Mouse (Mus musculus): ENCODE measurements around the gene Pmm1. TPM values are rescaled to one million over a fixed set of nuclear protein-coding genes. Genes with fewer than 3 reads are reported as not detected.

Gene Pmm1
- total and polyA plus RNA-seq, 3 experiments, result 22.0 to 27.7 (median 26.7) TPM

DNA sequence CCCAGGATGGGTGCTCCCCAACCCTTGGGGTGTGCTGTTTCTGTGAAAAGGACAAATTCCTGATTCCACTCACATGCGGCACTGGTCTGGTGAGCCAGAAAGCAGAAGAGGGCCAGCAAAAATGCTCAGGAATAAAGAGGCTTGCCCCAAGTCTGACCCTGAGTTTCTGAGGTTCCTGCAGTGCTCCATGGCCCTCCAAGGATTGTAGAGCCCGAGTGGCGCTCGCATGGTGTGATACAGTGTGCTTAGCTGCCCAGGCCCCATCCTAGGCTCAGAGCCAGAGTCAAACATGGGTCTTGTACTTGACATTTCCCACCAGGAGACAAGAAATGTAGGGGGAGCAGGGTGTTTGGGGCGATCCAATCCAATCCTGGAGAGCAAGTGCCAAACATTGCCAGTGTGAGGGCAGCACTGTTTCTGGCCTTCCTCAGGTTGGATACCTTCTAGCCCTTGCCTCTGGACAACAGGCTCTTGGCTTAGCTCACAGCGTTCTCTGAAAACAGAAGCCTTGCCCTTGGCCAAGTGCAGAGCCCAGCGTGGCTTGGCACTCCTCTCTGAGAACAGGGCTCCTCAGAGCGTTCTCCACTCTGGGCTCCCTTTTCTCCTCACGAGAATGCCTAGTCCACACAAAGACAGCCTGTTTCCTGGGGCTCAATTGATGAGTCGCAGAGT lies 40.0 kb downstream of the Pmm1 start:
- peaks cover 5% of the 10 kb centered on the region for H3K4me1 ChIP-seq (ENCODE audit: control insufficient read depth, insufficient read depth, low read length)
- no peak overlapping the region for H3K27ac ChIP-seq
- no peaks in the 10 kb centered on the region for H3K36me3 ChIP-seq (ENCODE audit: control insufficient read depth, insufficient read depth, low read length)
- H3K4me3 ChIP-seq, result no peak overlapping the region
- H3K9ac ChIP-seq (ENCODE audit: low read depth, low read length), result no peak overlapping the region
- no peak for TF ChIP-seq EP300 (IDR thresholded peaks at IDR 0.05; ENCODE audit: insufficient read depth, low read depth, low read length)
- 73% methylated on average over 10 of the region's 10 CpGs for WGBS
- H3K79me2 ChIP-seq (replicated peaks; ENCODE audit: control insufficient read depth, insufficient read depth, low read length), result no peaks in the 10 kb centered on the region
- intact Hi-C loops (cut with DNase I), result loop anchor here (10.0 kb wide), 1 partner anchor 204 kb away; the partner anchor contains the start of gene Ccdc134
- no peaks in the 10 kb centered on the region for H3K27me3 ChIP-seq (ENCODE audit: control insufficient read depth, insufficient read depth, low read length)
- no peak for DNase-seq

DNA sequence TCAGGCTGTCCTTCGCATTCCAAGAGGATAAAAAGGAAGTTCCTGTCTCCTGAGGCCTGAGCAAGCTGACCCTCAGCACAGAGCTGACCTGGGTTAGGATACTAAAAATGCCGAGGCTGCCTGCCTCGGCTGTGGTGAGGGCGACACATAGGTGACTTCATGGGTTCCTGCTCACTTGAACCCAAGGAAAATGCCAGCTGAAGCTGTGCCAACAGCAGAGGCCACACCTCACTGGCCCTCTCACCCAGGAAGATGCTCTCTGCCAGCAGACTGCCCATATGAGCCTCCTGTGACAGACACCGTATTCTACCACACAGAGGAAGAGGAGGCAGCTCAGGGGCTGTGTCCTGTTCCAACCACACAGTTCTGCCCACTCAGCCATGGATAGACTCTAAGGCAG lies 41.7 kb downstream of the Pmm1 start:
- Histone ChIP-seq H3K27me3 (ENCODE audit: control insufficient read depth, insufficient read depth, low read length) (no peaks in the 10 kb centered on the region), H3K27ac (no peak overlapping the region), H3K36me3 (ENCODE audit: control insufficient read depth, insufficient read depth, low read length) (no peaks in the 10 kb centered on the region), H3K79me2 (replicated peaks; ENCODE audit: control insufficient read depth, insufficient read depth, low read length) (no peaks in the 10 kb centered on the region), H3K9ac (ENCODE audit: low read depth, low read length) (no peak overlapping the region), H3K4me1 (ENCODE audit: control insufficient read depth, insufficient read depth, low read length) (0 out of 2 replicates have a peak, but pooled peaks cover 1% of the 10 kb centered on the region), H3K4me3 (no peak overlapping the region)
- TF ChIP-seq EP300 (IDR thresholded peaks at IDR 0.05; ENCODE audit: insufficient read depth, low read depth, low read length) (no peak), CTCF (IDR thresholded peaks at IDR 0.05) (no peak), POLR2A (IDR thresholded peaks at IDR 0.05; ENCODE audit: insufficient read depth, low read depth, low read length) (no peak)
- 39% methylated on average over 5 of the region's 5 CpGs for WGBS
- DNase-seq, result no peak
- intact Hi-C loops (cut with DNase I), result no loop called here

DNA sequence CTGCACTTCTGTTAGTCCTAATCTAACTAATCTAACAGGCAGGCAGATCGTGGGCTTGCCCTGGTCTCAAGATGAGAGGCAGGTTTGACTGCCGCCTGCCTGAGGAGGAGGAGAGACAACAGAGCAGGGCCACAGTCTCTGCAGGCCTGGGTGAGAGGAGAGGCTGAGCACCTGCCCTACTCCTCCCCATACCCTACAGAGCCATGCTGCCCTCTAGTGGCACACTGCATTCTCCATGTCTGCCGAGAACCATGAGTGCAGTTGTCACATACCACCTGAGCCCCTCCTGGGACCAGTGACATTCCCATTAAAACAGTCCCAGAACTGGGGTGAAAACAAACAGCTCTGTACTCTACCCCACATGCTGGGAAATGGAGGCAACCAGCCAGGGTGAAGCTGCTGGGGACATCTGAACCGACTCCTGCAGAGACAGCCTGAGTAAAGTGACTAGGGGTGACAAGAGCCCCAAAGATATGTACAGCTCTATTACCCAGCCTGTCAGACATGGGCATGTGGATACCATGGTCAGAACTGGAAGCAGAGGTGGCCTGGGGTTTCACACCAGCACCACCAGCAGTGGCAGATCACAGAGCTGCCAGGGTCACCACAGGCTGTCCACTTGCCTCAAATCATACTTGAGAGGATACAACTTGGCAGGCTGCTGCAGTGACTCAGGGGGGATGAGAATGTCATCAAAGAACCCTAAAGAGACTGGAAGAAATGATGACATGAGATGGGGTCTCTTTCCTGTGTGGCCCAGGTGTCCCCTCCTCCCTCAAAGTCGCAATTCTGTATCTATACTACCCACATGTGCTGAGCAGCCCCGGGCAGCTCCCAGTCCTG lies 42.9 kb downstream of the Pmm1 start:
- WGBS, result 49% methylated on average over 6 of the region's 6 CpGs
- Histone ChIP-seq H3K9ac (ENCODE audit: low read depth, low read length) (no peak overlapping the region), H3K27ac (no peak overlapping the region), H3K36me3 (ENCODE audit: control insufficient read depth, insufficient read depth, low read length) (no peaks in the 10 kb centered on the region), H3K79me2 (replicated peaks; ENCODE audit: control insufficient read depth, insufficient read depth, low read length) (no peaks in the 10 kb centered on the region), H3K27me3 (ENCODE audit: control insufficient read depth, insufficient read depth, low read length) (no peaks in the 10 kb centered on the region), H3K4me1 (ENCODE audit: control insufficient read depth, insufficient read depth, low read length) (0 out of 2 replicates have a peak, but pooled peaks cover 1% of the 10 kb centered on the region), H3K4me3 (no peak overlapping the region)
- DNase-seq, result peak; percentile 69 to 81
- intact Hi-C loops (cut with DNase I), result loop anchor here (1.0 kb wide), 1 partner anchor 87 kb away; no protein-coding TSS in a partner anchor
- 0 out of 2 replicates have a peak, but pooled peaks have one; percentile 72 for TF ChIP-seq EP300 (IDR thresholded peaks at IDR 0.05; ENCODE audit: insufficient read depth, low read depth, low read length)
- 0 out of 2 replicates have a peak, but pooled peaks have one; percentile 4 for TF ChIP-seq POLR2A (IDR thresholded peaks at IDR 0.05; ENCODE audit: insufficient read depth, low read depth, low read length)
- TF ChIP-seq CTCF (IDR thresholded peaks at IDR 0.05), result peak; percentile 96

DNA sequence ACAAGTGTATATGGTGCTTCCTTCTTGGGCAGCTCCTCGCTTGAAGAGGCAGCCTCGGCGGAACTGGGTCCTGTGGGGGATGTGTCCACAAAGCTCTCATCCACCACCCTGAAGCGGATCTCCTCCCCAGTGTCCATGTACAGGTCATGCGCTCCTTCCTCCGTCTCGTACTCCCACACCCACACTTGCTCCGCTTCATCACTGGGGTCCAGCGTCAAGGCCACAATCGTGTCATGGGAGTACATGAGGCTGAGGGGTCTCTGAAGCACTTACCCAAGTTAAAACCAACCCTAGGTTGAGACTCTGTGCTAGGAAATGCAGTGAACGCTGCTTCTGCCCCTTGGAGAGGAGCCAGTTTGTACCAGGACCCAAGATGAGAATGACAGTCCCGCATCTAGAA lies 43.5 kb downstream of the Pmm1 start:
- no peaks in the 10 kb centered on the region for H3K79me2 ChIP-seq (replicated peaks; ENCODE audit: control insufficient read depth, insufficient read depth, low read length)
- no peak for DNase-seq
- H3K4me1 ChIP-seq (ENCODE audit: control insufficient read depth, insufficient read depth, low read length), result 0 out of 2 replicates have a peak, but pooled peaks cover 1% of the 10 kb centered on the region
- no peak overlapping the region for H3K27ac ChIP-seq
- TF ChIP-seq CTCF (IDR thresholded peaks at IDR 0.05), result no peak
- 0 out of 2 replicates have a peak, but pooled peaks have one; percentile 8 for TF ChIP-seq POLR2A (IDR thresholded peaks at IDR 0.05; ENCODE audit: insufficient read depth, low read depth, low read length)
- no peak overlapping the region for H3K9ac ChIP-seq (ENCODE audit: low read depth, low read length)
- intact Hi-C loops (cut with DNase I), result loop anchor here (1.0 kb wide), 1 partner anchor 86 kb away; no protein-coding TSS in a partner anchor
- no peak overlapping the region for H3K4me3 ChIP-seq
- H3K36me3 ChIP-seq (ENCODE audit: control insufficient read depth, insufficient read depth, low read length), result no peaks in the 10 kb centered on the region
- 83% methylated on average over 12 of the region's 12 CpGs for WGBS
- H3K27me3 ChIP-seq (ENCODE audit: control insufficient read depth, insufficient read depth, low read length), result no peaks in the 10 kb centered on the region

DNA sequence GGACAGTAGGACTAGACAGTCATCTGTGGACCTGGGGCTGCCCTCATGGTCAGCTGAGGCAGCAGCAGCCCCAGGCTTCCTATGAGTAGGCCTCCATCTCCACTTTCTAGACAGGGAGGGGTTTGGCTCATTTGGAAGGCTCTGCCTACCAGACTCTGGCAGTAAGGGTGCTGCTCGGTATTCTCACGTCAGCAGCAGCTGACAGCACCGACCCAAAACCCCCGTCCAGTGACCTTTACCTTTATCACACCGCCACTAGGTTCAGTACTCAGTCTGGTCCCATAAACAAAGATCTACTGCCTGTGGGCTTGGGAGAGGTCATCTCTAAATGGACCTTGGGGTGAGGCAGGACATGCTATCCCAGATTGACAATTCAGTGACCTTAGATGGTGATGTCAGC lies 45.1 kb downstream of the Pmm1 start:
- Histone ChIP-seq H3K79me2 (replicated peaks; ENCODE audit: control insufficient read depth, insufficient read depth, low read length) (no peaks in the 10 kb centered on the region), H3K36me3 (ENCODE audit: control insufficient read depth, insufficient read depth, low read length) (no peaks in the 10 kb centered on the region), H3K27me3 (ENCODE audit: control insufficient read depth, insufficient read depth, low read length) (no peaks in the 10 kb centered on the region), H3K9ac (ENCODE audit: low read depth, low read length) (no peak overlapping the region), H3K4me1 (ENCODE audit: control insufficient read depth, insufficient read depth, low read length) (no peaks in the 10 kb centered on the region), H3K4me3 (no peak overlapping the region), H3K27ac (peak overlapping the region; percentile 1)
- intact Hi-C loops (cut with DNase I), result no loop called here
- DNase-seq, result no peak
- no peak for TF ChIP-seq POLR2A (IDR thresholded peaks at IDR 0.05; ENCODE audit: insufficient read depth, low read depth, low read length)
- no peak for TF ChIP-seq EP300 (IDR thresholded peaks at IDR 0.05; ENCODE audit: insufficient read depth, low read depth, low read length)
- no peak for TF ChIP-seq CTCF (IDR thresholded peaks at IDR 0.05)
- WGBS, result 49% methylated on average over 5 of the region's 5 CpGs

DNA sequence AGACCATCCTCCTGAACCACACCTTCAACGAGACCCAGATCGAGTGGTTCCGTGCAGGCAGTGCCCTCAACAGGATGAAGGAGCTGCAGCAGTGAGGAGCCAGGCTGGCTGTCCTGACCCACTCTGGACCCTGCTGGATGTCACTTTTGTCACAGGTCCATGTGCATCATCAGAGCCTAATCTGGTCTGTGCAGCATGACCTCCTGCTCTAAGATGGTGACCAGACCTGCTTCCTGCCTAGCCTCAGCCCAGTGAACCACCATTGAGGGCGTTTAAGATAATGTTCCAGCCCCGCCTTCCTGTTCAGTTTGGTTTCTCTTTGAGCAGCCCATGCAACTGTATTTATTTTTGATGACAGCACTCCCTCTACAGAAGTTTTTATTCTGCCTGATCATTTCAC lies 46.1 kb downstream of the Pmm1 start:
- DNase-seq, result no peak
- intact Hi-C loops (cut with DNase I), result no loop called here

More for the DNA sequence above, 46.1 kb downstream of the Pmm1 start:
- Histone ChIP-seq H3K79me2 (replicated peaks; ENCODE audit: control insufficient read depth, insufficient read depth, low read length) (no peaks in the 10 kb centered on the region), H3K4me1 (ENCODE audit: control insufficient read depth, insufficient read depth, low read length) (no peaks in the 10 kb centered on the region), H3K4me3 (no peak overlapping the region), H3K36me3 (ENCODE audit: control insufficient read depth, insufficient read depth, low read length) (no peaks in the 10 kb centered on the region), H3K27me3 (ENCODE audit: control insufficient read depth, insufficient read depth, low read length) (no peaks in the 10 kb centered on the region), H3K9ac (ENCODE audit: low read depth, low read length) (no peak overlapping the region), H3K27ac (no peak overlapping the region)
- WGBS, result 58% methylated on average over 5 of the region's 5 CpGs
- no peak for TF ChIP-seq CTCF (IDR thresholded peaks at IDR 0.05)
- TF ChIP-seq EP300 (IDR thresholded peaks at IDR 0.05; ENCODE audit: insufficient read depth, low read depth, low read length), result no peak
- TF ChIP-seq POLR2A (IDR thresholded peaks at IDR 0.05; ENCODE audit: insufficient read depth, low read depth, low read length), result no peak
